Mouse (Mus musculus) brain, embryonic 14.5 days (tissue): ENCODE data around the gene Galntl6. TPM values are rescaled to one million over a fixed set of nuclear protein-coding genes. Genes with fewer than 3 reads are reported as not detected.

ENCODE experiments used
- DNase-seq: peaks from one replicate; pipeline ENCODE4 v3.0.0-alpha.2; 2011; ENCODE audit warnings: low read depth
- CTCF ChIP-seq: fragments of 200-500 bp; IDR thresholded peaks from 2 replicates; pipeline ENCODE4 v1.5.1; 2012; ENCODE audit warnings: inconsistent platforms, mild to moderate bottlenecking, moderate library complexity, borderline replicate concordance; ENCODE audit not compliant: insufficient read depth, insufficient read length; ENCODE audit errors: extremely low read depth
- POLR2A ChIP-seq: fragments of 200-500 bp; IDR thresholded peaks from 2 replicates; pipeline ENCODE4 v1.6.1; 2012; ENCODE audit warnings: mild to moderate bottlenecking, inconsistent platforms, borderline replicate concordance; ENCODE audit not compliant: poor library complexity, insufficient read depth, insufficient read length, severe bottlenecking; ENCODE audit errors: extremely low read depth
- polyA plus RNA-seq: library from polyadenylated mRNA; depleted of rRNA; stranded (reverse); fragments of >200 nt; gene quantifications from 2 replicates; pipeline ENCODE4 v1.2.3, GENCODE M21; 2012; rRNA removed

Galntl6 gene
- polyA plus RNA-seq: 3.4 and 9.0 TPM in 2 replicates

DNA sequence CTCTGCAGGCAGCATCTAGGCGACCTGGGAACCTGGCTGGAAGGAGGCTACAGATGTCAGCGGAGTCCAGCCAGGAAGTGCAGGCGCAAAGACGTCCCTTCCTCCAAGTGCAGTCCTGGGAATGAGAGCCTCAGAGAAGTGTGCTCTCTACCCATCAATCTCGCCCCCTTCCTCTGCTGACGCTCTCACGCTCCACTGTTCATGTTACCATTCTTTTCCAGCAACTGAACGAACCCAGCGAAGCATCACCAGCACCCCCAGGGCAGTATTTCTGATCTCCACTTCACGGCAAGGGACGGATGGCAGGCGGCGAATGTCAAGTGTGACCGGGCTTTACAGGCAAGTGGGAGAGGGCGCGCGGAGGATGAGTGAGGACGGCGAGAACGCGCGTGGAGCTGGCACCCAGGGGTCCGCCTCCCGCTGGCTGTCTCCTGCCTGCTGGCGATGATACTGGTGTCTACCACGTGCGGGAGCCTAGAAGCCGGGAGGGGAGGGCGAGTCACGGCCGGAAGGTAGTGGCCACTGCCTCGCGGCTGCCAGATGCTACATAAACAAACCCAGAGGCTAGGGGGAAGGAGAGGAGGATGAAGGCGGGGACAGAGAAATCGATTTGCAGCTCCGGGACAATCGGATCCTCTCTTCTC is at the start of gene Galntl6:
Gene Galntl6 (minus strand): TSS at position 445 of the 644 bp plus-strand sequence.
- DNase-seq: peak; percentile 72
- TF ChIP-seq CTCF (no peak), POLR2A (no peak)

DNA sequence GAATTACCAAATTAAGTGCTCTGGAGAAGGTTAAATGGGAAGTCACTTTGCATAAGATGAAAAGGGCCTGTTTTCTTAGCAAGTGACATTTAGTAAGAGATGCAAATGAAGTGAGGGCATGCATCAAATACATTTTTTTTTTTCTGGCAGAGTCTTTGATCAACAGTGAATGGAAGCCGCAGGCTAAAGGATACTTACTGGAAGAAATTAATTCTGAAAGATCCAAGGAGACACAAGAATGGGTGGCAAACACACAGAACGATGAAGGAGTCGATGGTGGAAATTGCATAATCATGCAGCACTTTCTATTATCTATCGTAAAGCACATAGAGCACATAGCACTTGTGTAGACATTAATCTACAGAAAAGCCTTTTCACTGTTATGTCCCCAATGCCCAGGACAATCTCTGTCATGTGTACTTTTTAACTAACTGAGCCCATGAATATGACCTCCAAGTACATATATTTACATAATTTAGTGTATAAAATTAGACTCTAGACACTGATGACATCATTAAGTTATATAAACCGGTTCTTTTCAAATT is 44.8 kb upstream of the Galntl6 start:
- TF ChIP-seq CTCF: no peak
- no peak for TF ChIP-seq POLR2A
- peak; percentile 69 for DNase-seq

DNA sequence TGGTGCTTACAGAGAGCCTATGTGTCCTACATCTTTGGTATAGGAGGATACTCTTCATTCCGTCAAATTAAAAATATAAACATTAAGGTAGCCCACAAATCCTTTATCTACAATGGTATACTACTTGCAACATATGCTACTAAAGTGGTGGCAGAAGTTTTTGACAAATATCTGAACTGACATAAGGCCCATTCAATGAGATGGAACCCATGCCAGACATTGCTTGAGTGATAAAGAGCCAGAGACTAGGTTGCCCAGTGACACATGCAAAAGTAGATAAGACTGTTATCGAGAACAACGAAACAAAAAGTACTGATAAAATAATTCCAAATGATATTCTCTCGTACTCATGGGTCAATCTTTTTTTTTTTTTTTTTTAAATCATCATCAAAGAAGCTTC is 31.3 kb upstream of the Galntl6 start:
- no peak for TF ChIP-seq POLR2A
- TF ChIP-seq CTCF: no peak
- no peak for DNase-seq

DNA sequence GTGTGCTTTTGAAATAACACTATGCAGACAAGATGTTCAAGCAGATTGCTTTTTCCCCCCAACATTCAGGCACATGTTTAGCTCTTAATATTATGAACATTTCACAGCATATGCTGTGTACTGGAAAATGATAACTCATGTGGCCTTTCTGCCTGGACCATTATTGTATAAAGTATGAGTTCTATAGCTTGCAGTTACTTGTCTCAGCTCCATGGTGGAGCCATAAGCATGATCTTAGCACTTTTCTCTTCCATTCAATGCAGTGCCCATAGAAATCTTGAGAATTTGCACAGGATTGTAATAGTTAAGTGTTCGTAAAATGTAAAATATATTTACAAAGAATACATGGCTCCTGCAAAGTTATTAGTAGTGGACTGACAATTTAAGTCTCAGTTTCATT is 18.6 kb upstream of the Galntl6 start:
- TF ChIP-seq CTCF: peak; percentile 10; the same call in 1 of the 2 replicates
- TF ChIP-seq POLR2A: no peak
- peak; percentile 74 for DNase-seq

DNA sequence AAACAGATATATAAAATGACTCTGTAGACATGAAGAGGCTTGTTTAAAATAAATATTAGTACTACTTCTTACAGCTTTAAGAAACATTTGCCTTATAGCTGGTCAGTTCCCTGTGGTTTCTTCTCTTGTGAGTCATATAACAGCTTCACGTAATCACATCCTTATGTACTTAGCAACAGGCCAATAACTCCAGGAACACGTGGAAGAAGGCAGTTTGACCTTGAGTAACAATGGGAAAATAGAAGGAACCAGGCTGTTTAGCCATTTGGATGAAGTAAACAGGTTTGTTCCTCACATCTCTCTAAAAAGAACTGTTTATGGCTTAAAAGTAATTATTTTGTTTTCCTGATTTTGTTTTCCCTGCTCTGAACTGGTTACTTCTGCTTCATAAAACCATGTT is 2.7 kb upstream of the Galntl6 start:
- DNase-seq: no peak
- TF ChIP-seq POLR2A (no peak), CTCF (no peak)

DNA sequence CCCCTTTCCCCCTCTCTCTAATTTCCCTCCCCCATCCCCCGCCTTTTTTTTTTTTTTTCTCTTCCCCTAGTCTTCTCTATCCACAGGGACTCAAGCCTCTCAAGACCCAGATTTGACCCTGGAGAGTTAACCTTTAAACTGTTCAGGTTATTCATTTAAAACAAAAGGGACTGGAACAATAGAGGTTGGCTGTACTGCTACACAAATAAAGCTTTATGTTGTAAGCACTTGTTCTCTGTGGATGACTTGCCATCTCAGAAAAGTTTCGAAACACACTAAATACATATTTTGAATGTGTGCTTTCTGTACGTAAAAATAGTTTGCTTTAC is 1.2 kb upstream of the Galntl6 start:
- no peak for DNase-seq
- TF ChIP-seq POLR2A (no peak), CTCF (no peak)

DNA sequence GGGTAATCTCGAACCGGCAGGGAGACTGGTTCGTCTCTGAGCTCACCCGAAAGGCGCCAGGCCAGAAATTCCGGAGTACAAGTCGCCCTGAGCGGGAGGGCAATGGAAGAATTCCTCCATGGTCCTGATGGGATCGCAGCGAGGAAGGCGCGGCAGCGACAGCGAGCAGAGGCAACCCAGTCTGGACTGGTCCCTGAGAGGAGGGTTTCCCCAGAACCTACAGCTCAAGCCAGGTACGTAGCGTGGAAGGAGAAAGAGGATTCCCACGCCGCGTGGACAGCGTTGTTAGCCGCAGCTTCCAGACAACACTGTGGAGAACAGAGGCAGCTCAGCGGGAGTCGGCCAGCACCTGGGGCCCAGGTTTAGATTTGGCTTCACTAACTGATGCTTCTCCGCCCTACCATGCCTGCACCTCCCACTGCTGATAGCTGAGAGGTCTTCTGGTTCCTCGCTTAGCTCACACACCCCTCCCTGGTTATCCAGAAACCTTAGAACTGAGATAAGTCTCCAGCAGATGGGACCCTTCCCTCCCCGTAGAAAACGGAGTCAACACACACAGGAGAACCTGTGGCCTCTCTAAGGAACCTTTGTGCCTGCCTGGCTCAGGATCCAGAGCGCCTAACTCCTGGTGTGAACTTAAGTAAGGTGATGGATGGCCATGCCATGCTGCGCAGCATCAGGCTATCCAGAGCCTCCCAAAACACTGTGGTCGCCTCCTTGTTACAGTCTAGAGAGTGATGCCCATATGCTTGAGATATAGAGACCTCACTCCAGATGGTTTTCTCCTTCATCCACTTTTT is 600 bp upstream of the Galntl6 start:
- TF ChIP-seq POLR2A: no peak
- TF ChIP-seq CTCF: no peak
- peak; percentile 64 for DNase-seq

DNA sequence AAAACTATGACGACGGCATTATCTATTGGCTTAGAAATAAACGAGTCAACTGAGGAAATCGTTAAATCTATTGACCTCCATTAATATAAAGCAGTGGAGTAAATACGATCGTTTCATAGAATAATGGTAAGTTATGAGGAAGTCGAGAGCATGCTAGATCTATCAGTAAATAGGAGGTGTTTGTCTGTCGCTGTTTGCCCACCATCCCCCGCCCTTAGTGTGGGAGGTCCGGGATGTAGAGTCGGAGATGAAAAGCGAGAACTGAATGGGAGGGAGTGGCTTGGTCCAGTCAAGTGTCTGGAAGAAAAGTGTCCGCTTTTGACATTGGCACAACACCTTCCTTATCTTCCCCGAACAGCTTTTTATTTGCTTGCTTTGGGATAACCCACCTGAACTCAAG is 763 bp downstream of the Galntl6 start, which contains the start of gene BC030500:
Gene BC030500 (plus strand): TSS at position 79 of the 400 bp plus-strand sequence.
- TF ChIP-seq POLR2A: no peak
- TF ChIP-seq CTCF: no peak
- no peak for DNase-seq

DNA sequence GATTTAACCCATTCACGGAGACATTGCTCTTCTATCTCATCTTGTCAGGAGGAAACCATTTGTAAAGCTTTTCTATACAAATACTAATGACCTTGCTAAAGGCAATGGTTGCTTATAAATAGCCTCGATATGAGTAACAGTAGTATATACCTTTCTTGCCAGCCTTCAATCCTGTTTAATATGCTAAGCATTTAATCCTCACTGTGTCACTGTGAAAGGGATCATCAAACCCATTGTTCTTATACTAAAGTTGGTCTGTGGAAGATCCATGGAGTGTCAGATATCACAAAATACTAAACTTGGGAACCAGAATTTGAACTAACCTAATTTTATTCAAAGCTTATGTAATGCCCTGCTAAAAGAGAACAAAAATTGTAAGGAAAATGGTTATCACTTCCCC is 8.0 kb downstream of the Galntl6 start:
- no peak for TF ChIP-seq CTCF
- TF ChIP-seq POLR2A: no peak
- no peak for DNase-seq

DNA sequence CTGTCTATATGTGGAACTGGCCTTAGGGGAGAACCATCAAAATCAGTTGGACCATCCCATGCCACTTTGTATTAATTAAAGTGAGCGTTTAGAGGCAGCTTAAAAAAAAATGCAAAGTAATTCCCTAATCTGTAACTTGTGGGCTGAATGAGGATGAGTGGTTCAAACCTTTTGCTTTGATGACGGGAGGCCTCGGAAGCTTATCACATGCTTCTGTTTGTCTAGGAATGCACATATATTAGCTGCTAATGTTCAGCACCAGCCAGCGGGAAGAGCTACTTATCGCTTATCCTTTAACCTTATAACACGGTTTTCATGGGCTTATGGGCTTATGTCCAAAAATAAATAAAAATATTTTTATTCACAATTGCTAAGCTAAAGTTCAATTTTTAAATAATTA is 16.5 kb downstream of the Galntl6 start:
- TF ChIP-seq POLR2A (no peak), CTCF (no peak)

DNA sequence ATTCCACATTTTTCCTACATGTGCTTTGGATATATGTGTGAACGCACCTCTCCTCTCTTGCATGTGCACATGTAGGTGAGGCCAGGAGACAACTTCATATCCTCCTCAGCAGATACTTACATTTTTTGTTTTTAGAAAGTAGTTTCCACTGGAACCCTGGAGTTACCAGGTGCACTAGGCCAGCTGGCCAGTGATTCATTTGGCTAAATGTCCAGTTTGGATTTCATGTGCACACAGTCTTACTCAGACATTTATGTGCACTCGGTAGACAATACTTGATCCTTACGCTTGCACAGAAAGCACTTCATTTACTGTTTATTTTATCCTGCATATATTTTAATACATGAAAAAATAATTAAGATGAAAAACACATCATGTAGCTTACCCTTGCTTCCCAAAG is 21.8 kb downstream of the Galntl6 start:
- TF ChIP-seq POLR2A: no peak
- no peak for TF ChIP-seq CTCF
- DNase-seq: no peak

More for the DNA sequence above, 16.5 kb downstream of the Galntl6 start:
- peak; percentile 53 for DNase-seq
